Mouse (Mus musculus): ENCODE measurements at regions not wholly inside any gene's neighbourhood (a gene's known extent, or its start where the extent isn't known, plus 50 kb on each side); places are given as distances from the start of the nearest gene placed in this dataset.

DNA sequence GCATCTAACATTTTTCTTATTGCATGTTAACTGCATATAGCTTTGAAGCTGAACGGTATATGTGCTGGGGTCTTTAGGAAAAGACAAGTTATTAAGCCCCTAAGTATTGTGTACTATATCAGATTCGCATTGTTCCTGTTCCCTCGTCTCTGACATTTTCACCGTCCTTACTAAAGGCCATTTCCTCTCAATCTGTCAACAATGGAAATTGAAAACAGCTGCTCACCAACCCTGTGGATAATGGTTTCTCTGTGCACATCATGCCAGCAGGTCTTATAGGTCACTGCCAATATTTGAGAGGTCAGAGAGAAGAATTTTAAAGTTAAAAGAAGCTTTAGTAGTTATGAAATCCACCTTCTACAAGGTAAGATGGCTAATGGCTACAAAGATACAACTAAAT is 797.4 kb upstream of the Impad1 start:
- no peak for ATAC-seq (replicated peaks; ENCODE audit: low FRiP score)
- no peak overlapping the region for H3K4me3 ChIP-seq (ENCODE audit: low read depth, low read length)
- no peaks in the 10 kb centered on the region for H3K27me3 ChIP-seq (ENCODE audit: control insufficient read depth, insufficient read depth, low read length)
- DNase-seq (ENCODE audit: low spot score), result no peak
- H3K36me3 ChIP-seq (ENCODE audit: control insufficient read depth, insufficient read depth, low read length), result no peaks in the 10 kb centered on the region
- no peak overlapping the region for H3K9ac ChIP-seq (ENCODE audit: low read length)
- WGBS, result 71% methylated on average over 4 of the region's 4 CpGs
- H3K27ac ChIP-seq (ENCODE audit: low read depth, low read length), result no peak overlapping the region
- H3K9me3 ChIP-seq (ENCODE audit: control insufficient read depth, low read length), result no peaks in the 10 kb centered on the region
- no peaks in the 10 kb centered on the region for H3K4me1 ChIP-seq (replicated peaks; ENCODE audit: control insufficient read depth, insufficient read depth, low read length)
- H3K4me2 ChIP-seq (ENCODE audit: low read depth, low read length, severe bottlenecking), result no peak overlapping the region

DNA sequence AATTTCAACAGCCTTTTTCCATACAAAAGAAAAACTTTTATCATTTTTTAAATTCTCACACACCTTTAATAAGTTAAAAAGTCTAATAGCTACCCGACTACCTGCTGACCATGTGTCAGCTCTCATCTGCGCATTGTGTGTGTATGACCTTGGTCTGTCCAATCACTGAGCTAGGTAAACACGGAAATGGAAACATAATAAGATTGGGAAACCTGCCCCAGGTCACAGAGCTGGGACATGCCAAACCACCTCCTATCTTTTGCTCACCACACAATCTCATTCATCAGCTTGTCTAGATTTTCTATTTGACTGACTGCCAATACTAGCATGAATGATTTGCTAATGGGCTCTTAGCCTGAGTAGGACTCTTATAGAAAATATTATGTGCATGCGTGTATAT is 794.3 kb upstream of the Impad1 start:
- no peak overlapping the region for H3K9ac ChIP-seq (ENCODE audit: low read length)
- WGBS, result 89% methylated on average over 4 of the region's 4 CpGs
- no peaks in the 10 kb centered on the region for H3K9me3 ChIP-seq (ENCODE audit: control insufficient read depth, low read length)
- H3K36me3 ChIP-seq (ENCODE audit: control insufficient read depth, insufficient read depth, low read length), result no peaks in the 10 kb centered on the region
- no peak overlapping the region for H3K4me3 ChIP-seq (ENCODE audit: low read depth, low read length)
- no peaks in the 10 kb centered on the region for H3K27me3 ChIP-seq (ENCODE audit: control insufficient read depth, insufficient read depth, low read length)
- no peak overlapping the region for H3K4me2 ChIP-seq (ENCODE audit: low read depth, low read length, severe bottlenecking)
- H3K27ac ChIP-seq (ENCODE audit: low read depth, low read length), result no peak overlapping the region
- H3K4me1 ChIP-seq (replicated peaks; ENCODE audit: control insufficient read depth, insufficient read depth, low read length), result no peaks in the 10 kb centered on the region
- DNase-seq (ENCODE audit: low spot score), result no peak
- no peak for ATAC-seq (replicated peaks; ENCODE audit: low FRiP score)

DNA sequence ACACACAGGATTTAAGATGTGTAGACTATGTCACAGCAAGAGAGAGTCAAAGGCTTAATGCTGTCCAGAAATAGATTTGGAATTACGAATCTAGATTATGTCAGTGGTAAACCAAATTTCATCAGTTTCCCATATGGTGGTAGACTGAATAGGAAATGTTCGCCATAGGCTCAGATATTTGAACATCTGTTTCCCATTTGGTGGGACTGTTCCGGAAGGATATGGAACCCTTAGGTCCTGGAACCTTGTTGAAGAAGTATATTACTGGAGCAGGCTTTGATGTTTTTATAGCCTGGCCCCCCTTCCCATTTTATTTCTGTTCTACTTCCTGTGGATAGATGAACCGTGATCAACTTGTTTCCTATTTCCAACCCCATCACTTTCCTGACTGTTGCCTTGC is 792.0 kb upstream of the Impad1 start:
- Histone ChIP-seq H3K27ac (ENCODE audit: low read depth, low read length) (no peak overlapping the region), H3K9ac (ENCODE audit: low read length) (no peak overlapping the region), H3K4me2 (ENCODE audit: low read depth, low read length, severe bottlenecking) (no peak overlapping the region), H3K36me3 (ENCODE audit: control insufficient read depth, insufficient read depth, low read length) (no peaks in the 10 kb centered on the region), H3K9me3 (ENCODE audit: control insufficient read depth, low read length) (no peaks in the 10 kb centered on the region), H3K4me3 (ENCODE audit: low read depth, low read length) (no peak overlapping the region), H3K4me1 (replicated peaks; ENCODE audit: control insufficient read depth, insufficient read depth, low read length) (no peaks in the 10 kb centered on the region), H3K27me3 (ENCODE audit: control insufficient read depth, insufficient read depth, low read length) (no peaks in the 10 kb centered on the region)
- 77% methylated on average over 4 of the region's 4 CpGs for WGBS
- DNase-seq (ENCODE audit: low spot score), result no peak
- ATAC-seq (replicated peaks; ENCODE audit: low FRiP score), result no peak

DNA sequence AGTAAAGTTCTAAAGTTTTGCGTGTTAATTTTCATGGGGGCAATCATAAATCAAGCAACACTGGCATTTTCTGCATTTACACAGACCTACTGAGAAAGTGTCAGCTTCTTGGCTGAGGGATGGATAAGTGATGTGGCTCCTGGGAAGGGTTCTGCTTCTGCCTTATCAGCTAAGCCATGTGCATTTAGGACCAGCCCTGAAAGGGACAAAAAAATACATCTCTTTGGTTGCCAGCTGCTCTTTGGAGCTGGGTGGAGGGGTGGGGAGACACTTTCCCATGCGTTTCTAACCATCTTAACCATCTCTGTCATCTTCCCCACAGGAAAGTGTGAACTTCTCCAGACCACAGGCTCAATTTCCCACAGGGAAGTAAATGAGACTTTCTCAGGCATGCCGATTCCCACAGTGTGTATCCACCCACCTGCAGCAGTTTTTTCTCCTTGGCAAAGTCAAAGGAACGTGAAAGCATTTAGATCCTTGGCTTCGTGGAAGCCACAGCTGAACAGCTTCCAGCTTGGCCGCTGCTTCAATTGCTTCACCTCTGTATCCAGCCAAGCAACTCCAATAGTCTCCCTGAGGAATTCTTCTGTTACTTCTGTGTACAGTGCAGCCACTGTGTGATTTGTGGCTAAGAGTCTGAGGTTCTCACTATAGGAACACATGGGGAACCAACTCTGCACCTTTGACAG is 791.0 kb upstream of the Impad1 start:
- DNase-seq (ENCODE audit: low spot score) (no peak), ATAC-seq (replicated peaks; ENCODE audit: low FRiP score) (no peak)
- Histone ChIP-seq H3K36me3 (ENCODE audit: control insufficient read depth, insufficient read depth, low read length) (no peaks in the 10 kb centered on the region), H3K27me3 (ENCODE audit: control insufficient read depth, insufficient read depth, low read length) (no peaks in the 10 kb centered on the region), H3K27ac (ENCODE audit: low read depth, low read length) (no peak overlapping the region), H3K9ac (ENCODE audit: low read length) (no peak overlapping the region), H3K9me3 (ENCODE audit: control insufficient read depth, low read length) (no peaks in the 10 kb centered on the region), H3K4me1 (replicated peaks; ENCODE audit: control insufficient read depth, insufficient read depth, low read length) (no peaks in the 10 kb centered on the region), H3K4me2 (ENCODE audit: low read depth, low read length, severe bottlenecking) (no peak overlapping the region), H3K4me3 (ENCODE audit: low read depth, low read length) (no peak overlapping the region)
- 74% methylated on average over 6 of the region's 6 CpGs for WGBS

DNA sequence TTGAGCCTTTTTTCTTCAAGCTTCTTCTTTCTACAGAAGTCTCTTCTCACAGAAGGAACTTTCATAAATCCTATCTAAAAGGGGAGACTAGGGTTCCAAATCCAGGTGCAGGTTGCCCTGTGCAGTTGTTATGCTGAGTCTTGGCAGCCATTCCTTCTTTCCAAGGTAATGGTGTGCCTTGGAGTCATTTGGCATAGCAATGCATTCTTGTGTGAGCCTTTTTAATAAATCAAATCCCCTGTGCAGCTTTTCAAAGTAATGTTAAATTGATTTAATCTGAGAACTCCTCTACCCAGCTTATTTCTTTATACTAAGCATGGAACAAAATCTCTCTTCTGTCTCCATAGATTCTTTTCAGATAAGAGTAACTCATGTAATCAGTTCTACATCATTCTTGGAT is 774.9 kb upstream of the Impad1 start:
- ATAC-seq (replicated peaks; ENCODE audit: low FRiP score) (no peak), DNase-seq (ENCODE audit: low spot score) (no peak)
- H3K4me3 ChIP-seq (ENCODE audit: low read depth, low read length), result no peak overlapping the region
- no peaks in the 10 kb centered on the region for H3K36me3 ChIP-seq (ENCODE audit: control insufficient read depth, insufficient read depth, low read length)
- no peaks in the 10 kb centered on the region for H3K27me3 ChIP-seq (ENCODE audit: control insufficient read depth, insufficient read depth, low read length)
- H3K9me3 ChIP-seq (ENCODE audit: control insufficient read depth, low read length), result no peaks in the 10 kb centered on the region
- no peaks in the 10 kb centered on the region for H3K4me1 ChIP-seq (replicated peaks; ENCODE audit: control insufficient read depth, insufficient read depth, low read length)
- H3K4me2 ChIP-seq (ENCODE audit: low read depth, low read length, severe bottlenecking), result no peak overlapping the region
- H3K27ac ChIP-seq (ENCODE audit: low read depth, low read length), result no peak overlapping the region
- no peak overlapping the region for H3K9ac ChIP-seq (ENCODE audit: low read length)

DNA sequence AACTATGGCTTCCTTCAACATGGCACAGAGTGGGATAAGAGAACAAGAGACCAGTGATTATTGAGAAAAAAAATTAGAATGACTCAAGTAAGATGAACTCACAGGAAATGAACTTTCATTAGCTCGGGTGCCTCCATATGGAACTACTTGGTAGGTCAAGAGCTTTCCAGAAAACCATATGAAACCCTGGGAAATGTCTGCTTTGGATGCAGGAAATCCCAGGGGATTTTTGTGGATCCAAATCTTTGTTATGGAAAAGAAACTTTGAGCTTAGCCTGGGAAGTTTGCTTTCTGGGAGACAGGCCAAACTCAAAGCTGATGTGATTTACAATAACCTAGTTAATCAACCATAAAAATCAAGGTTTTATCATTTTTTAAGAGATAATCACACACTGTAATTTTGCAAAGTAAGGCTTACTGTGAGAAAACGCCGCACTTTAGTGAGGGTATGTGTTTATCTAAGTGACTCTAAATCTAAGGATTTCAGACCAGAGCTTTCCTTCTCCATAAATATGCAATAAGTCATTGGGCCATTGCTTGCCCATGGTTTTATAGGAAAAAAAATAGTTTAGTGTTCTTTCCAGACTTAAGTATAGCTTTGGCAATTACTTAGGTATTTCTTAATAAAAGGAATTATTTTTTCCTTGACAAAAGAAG is 767.0 kb upstream of the Impad1 start:
- no peak overlapping the region for H3K9ac ChIP-seq (ENCODE audit: low read length)
- H3K4me3 ChIP-seq (ENCODE audit: low read depth, low read length), result no peak overlapping the region
- H3K36me3 ChIP-seq (ENCODE audit: control insufficient read depth, insufficient read depth, low read length), result no peaks in the 10 kb centered on the region
- H3K27ac ChIP-seq (ENCODE audit: low read depth, low read length), result no peak overlapping the region
- DNase-seq (ENCODE audit: low spot score) (no peak), ATAC-seq (replicated peaks; ENCODE audit: low FRiP score) (no peak)
- H3K4me2 ChIP-seq (ENCODE audit: low read depth, low read length, severe bottlenecking), result no peak overlapping the region
- H3K4me1 ChIP-seq (replicated peaks; ENCODE audit: control insufficient read depth, insufficient read depth, low read length), result no peaks in the 10 kb centered on the region
- no peaks in the 10 kb centered on the region for H3K27me3 ChIP-seq (ENCODE audit: control insufficient read depth, insufficient read depth, low read length)
- H3K9me3 ChIP-seq (ENCODE audit: control insufficient read depth, low read length), result no peaks in the 10 kb centered on the region
- WGBS, result 82% methylated on average over 3 of the region's 3 CpGs

DNA sequence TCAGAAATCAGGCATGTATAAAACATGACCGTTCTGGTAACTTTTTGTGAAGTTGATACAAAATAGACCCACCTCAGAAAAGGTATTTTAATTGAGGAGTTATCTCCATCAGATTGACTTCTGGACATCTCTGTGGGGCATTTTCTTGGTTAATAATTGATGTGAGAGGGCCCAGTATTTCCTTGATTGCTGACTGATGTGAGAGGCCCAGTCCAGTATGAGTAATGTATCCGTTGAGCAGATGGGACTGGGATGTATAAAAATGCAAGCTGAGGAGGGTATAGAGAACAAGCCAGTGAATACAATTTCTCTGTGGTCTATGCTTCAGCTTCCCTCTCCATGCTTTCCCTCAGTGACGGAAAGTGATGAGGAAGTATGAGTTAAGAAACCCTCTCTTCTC is 747.0 kb upstream of the Impad1 start:
- WGBS, result 90% methylated on average over 3 of the region's 3 CpGs
- Histone ChIP-seq H3K27me3 (ENCODE audit: control insufficient read depth, insufficient read depth, low read length) (no peaks in the 10 kb centered on the region), H3K36me3 (ENCODE audit: control insufficient read depth, insufficient read depth, low read length) (no peaks in the 10 kb centered on the region), H3K9ac (ENCODE audit: low read length) (no peak overlapping the region), H3K4me2 (ENCODE audit: low read depth, low read length, severe bottlenecking) (no peak overlapping the region), H3K4me1 (replicated peaks; ENCODE audit: control insufficient read depth, insufficient read depth, low read length) (no peaks in the 10 kb centered on the region), H3K9me3 (ENCODE audit: control insufficient read depth, low read length) (no peaks in the 10 kb centered on the region), H3K4me3 (ENCODE audit: low read depth, low read length) (no peak overlapping the region), H3K27ac (ENCODE audit: low read depth, low read length) (no peak overlapping the region)
- DNase-seq (ENCODE audit: low spot score), result no peak
- ATAC-seq (replicated peaks; ENCODE audit: low FRiP score), result no peak

DNA sequence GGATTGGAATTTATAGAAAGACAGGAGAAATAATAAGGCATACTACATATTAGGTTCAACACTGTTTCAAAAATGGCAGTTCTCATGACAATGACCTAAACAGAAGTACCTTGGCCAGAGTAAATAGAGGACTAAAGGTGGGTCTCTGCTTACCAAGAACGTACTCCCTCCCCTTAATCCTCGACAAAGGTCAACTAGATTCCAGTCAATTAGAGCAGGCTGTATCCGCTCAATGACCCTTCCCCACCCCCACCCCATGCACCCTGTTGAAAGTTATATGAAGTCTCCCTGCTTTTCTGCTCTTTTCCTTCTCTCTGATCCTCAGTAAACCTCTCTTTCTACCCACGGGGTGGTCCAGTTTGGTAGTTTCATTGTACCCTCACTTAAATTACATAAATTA is 737.3 kb upstream of the Impad1 start:
- DNase-seq (ENCODE audit: low spot score), result no peak
- no peak overlapping the region for H3K9ac ChIP-seq (ENCODE audit: low read length)

DNA sequence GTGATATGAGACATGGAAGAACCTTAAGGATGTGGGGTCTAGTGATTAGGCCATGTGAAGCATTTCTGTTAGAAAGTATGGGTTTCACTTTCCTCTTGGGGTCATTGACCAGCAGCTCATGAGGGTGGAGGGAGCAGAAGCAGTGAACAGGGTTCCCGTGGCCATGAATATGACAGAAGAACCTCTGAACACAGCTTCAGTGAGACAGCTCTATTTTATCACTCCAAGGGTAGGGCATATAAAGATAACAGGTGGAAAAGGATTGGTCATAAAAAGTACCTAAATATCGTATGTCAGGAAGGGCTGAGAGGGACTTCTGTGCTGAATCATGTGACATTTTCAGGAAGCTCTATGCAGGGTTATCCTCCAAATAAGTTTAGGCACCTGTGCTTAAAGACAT is 725.4 kb upstream of the Impad1 start:
- H3K4me1 ChIP-seq (replicated peaks; ENCODE audit: control insufficient read depth, insufficient read depth, low read length), result no peaks in the 10 kb centered on the region
- H3K9ac ChIP-seq (ENCODE audit: low read length), result no peak overlapping the region
- H3K27me3 ChIP-seq (ENCODE audit: control insufficient read depth, insufficient read depth, low read length), result no peaks in the 10 kb centered on the region
- ATAC-seq (replicated peaks; ENCODE audit: low FRiP score) (no peak), DNase-seq (ENCODE audit: low spot score) (no peak)
- no peak overlapping the region for H3K27ac ChIP-seq (ENCODE audit: low read depth, low read length)
- no peak overlapping the region for H3K4me2 ChIP-seq (ENCODE audit: low read depth, low read length, severe bottlenecking)
- no peaks in the 10 kb centered on the region for H3K36me3 ChIP-seq (ENCODE audit: control insufficient read depth, insufficient read depth, low read length)
- H3K4me3 ChIP-seq (ENCODE audit: low read depth, low read length), result no peak overlapping the region
- WGBS, result 90% methylated on average over 2 of the region's 2 CpGs
- no peaks in the 10 kb centered on the region for H3K9me3 ChIP-seq (ENCODE audit: control insufficient read depth, low read length)

More for the DNA sequence above, 737.3 kb upstream of the Impad1 start:
- Histone ChIP-seq H3K27ac (ENCODE audit: low read depth, low read length) (no peak overlapping the region), H3K27me3 (ENCODE audit: control insufficient read depth, insufficient read depth, low read length) (no peaks in the 10 kb centered on the region), H3K4me2 (ENCODE audit: low read depth, low read length, severe bottlenecking) (no peak overlapping the region), H3K4me3 (ENCODE audit: low read depth, low read length) (no peak overlapping the region), H3K4me1 (replicated peaks; ENCODE audit: control insufficient read depth, insufficient read depth, low read length) (no peaks in the 10 kb centered on the region), H3K9me3 (ENCODE audit: control insufficient read depth, low read length) (no peaks in the 10 kb centered on the region), H3K36me3 (ENCODE audit: control insufficient read depth, insufficient read depth, low read length) (no peaks in the 10 kb centered on the region)
- WGBS, result 42% methylated on average over 4 of the region's 4 CpGs
- no peak for ATAC-seq (replicated peaks; ENCODE audit: low FRiP score)

Measured in forebrain, embryonic 11.5 days (tissue).